Mouse (Mus musculus) C2C12 (cell line): Measurements from ENCODE around the gene Ren1. TPM values are rescaled to one million over a fixed set of nuclear protein-coding genes. Genes with fewer than 3 reads are reported as not detected.

ENCODE experiments used
- H3K27me3 ChIP-seq: one replicate; pipeline ENCODE4 v1.6.1; 2011; ENCODE audit not compliant: control insufficient read depth, insufficient read depth, insufficient read length
- H3K36me3 ChIP-seq: one replicate; pipeline ENCODE4 v1.6.1; 2011; ENCODE audit not compliant: control insufficient read depth, insufficient read depth
- H3K4me3 ChIP-seq: one replicate; pipeline ENCODE4 v1.5.1; 2011; ENCODE audit warnings: mild to moderate bottlenecking, control low read depth; ENCODE audit not compliant: poor library complexity, insufficient read depth, severe bottlenecking
- H3K79me2 ChIP-seq: one replicate; pipeline ENCODE4 v1.6.1; 2011; ENCODE audit not compliant: control insufficient read depth, insufficient read depth
- H3K79me3 ChIP-seq: one replicate; pipeline ENCODE4 v1.6.1; 2011; ENCODE audit warnings: low read depth, control low read depth
- H3ac ChIP-seq: one replicate; pipeline ENCODE3; 2011; ENCODE audit warnings: low read depth; ENCODE audit not compliant: control insufficient read depth, insufficient read length
- CEBPB ChIP-seq: IDR thresholded peaks from one replicate; pipeline ENCODE4 v1.6.1; 2011; ENCODE audit warnings: low read depth, mild to moderate bottlenecking, control low read depth, moderate library complexity
- CTCF ChIP-seq: IDR thresholded peaks from one replicate; pipeline ENCODE4 v1.5.1; 2011; ENCODE audit not compliant: control insufficient read depth, insufficient read depth, insufficient read length
- FOSL1 ChIP-seq: IDR thresholded peaks from one replicate; pipeline ENCODE4 v1.8.0; 2011; ENCODE audit warnings: mild to moderate bottlenecking, low read length; ENCODE audit not compliant: poor library complexity, insufficient read depth, severe bottlenecking
- MAX ChIP-seq: IDR thresholded peaks from one replicate; pipeline ENCODE4 v1.6.1; 2011; ENCODE audit warnings: mild to moderate bottlenecking, control low read depth
- MYOD1 ChIP-seq: IDR thresholded peaks from one replicate; pipeline ENCODE4 v1.6.1; 2011; ENCODE audit warnings: low read depth; ENCODE audit not compliant: control insufficient read depth, insufficient read length
- MYOG ChIP-seq: IDR thresholded peaks from one replicate; pipeline ENCODE4 v1.6.1; 2011; ENCODE audit not compliant: control insufficient read depth, insufficient read length; ENCODE audit errors: extremely low read depth
- USF1 ChIP-seq: IDR thresholded peaks from one replicate; pipeline ENCODE4 v1.6.1; 2011; ENCODE audit warnings: low read depth, mild to moderate bottlenecking, control low read depth, moderate library complexity
- polyA plus RNA-seq: library from polyadenylated mRNA; unstranded; fragments of >200 nt; fragmentation: generic; extraction: Trizol; gene quantifications from one replicate; pipeline ENCODE4 v1.2.1, GENCODE M21; 2012; ENCODE audit warnings: missing spikeins

The Ren1 gene
- polyA plus RNA-seq, 1 experiment = not detected

- Histone ChIP-seq H3K36me3 (no peaks in the 10 kb centered on the region), H3K79me3 (no peaks in the 10 kb centered on the region), H3K4me3 (no peak overlapping the region), H3ac (no peak overlapping the region), H3K79me2 (no peaks in the 10 kb centered on the region), H3K27me3 (peaks cover 15% of the 10 kb centered on the region)
- TF ChIP-seq CEBPB (no peak), CTCF (no peak), MYOG (no peak), USF1 (no peak), MYOD1 (no peak), FOSL1 (no peak), MAX (no peak)
Observed at GRCm38 (mm10) chr1:133408880-133409516, 58.7 kb downstream of the Ren1 start.

- Histone ChIP-seq H3ac (no peak overlapping the region), H3K79me2 (no peaks in the 10 kb centered on the region), H3K27me3 (peaks cover 18% of the 10 kb centered on the region), H3K79me3 (no peaks in the 10 kb centered on the region), H3K4me3 (no peak overlapping the region), H3K36me3 (no peaks in the 10 kb centered on the region)
- no peak for TF ChIP-seq MAX
- no peak for TF ChIP-seq MYOG
- TF ChIP-seq CEBPB = no peak
- TF ChIP-seq CTCF = no peak
- TF ChIP-seq FOSL1 = no peak
- TF ChIP-seq USF1 = no peak
- TF ChIP-seq MYOD1 = no peak
Observed at GRCm38 (mm10) chr1:133409786-133410185, 59.5 kb downstream of the Ren1 start.

Other genes starting within 250 kb of the Ren1 start
- gene Ppp1r15b, start 219.4 kb upstream of the Ren1 start, polyA plus RNA-seq = 28.0 TPM
- 0.15 TPM for gene Plekha6, start 186.3 kb upstream of the Ren1 start, polyA plus RNA-seq
- not detected for gene Golt1a, start 40.7 kb upstream of the Ren1 start, polyA plus RNA-seq
- gene Kiss1, start 28.6 kb upstream of the Ren1 start, polyA plus RNA-seq = not detected
- not detected for gene Etnk2, start 13.1 kb downstream of the Ren1 start, polyA plus RNA-seq
- gene Sox13, start 73.9 kb downstream of the Ren1 start, polyA plus RNA-seq = 0.26 TPM